Mouse (Mus musculus) MEL (cell line): ENCODE results near the gene Cct3.

Source experiments
- CHD1 ChIP-seq: IDR thresholded peaks from 2 replicates; pipeline ENCODE4 v1.6.1; 2012; ENCODE audit warnings: low read depth, mild to moderate bottlenecking, inconsistent platforms, low read length, improper control_type of control experiment
- CTCF ChIP-seq, 3 experiments: IDR thresholded peaks in 2 of 3; conservative IDR thresholded peaks in 1 of 3; 2 replicates each; pipeline ENCODE4 v1.5.1; 2011 to 2012; ENCODE audit warnings: low read length in 3 of 3, low read depth in 2 of 3, mild to moderate bottlenecking in 2 of 3, improper control_type of control experiment in 1 of 3, inconsistent platforms in 1 of 3, mixed read lengths in 1 of 3, moderate library complexity in 1 of 3; ENCODE audit not compliant: control insufficient read depth in 1 of 3, insufficient read depth in 1 of 3, poor library complexity in 1 of 3, severe bottlenecking in 1 of 3
- EP300 ChIP-seq, 2 experiments: IDR thresholded peaks; 2 replicates each; pipeline ENCODE4 v1.6.1; 2011; ENCODE audit warnings: improper control_type of control experiment in 2 of 2, low read length in 2 of 2, low read depth in 1 of 2, mild to moderate bottlenecking in 1 of 2
- MAZ ChIP-seq: IDR thresholded peaks from 2 replicates; pipeline ENCODE4 v1.6.1; 2012; ENCODE audit warnings: low read depth, mild to moderate bottlenecking, inconsistent platforms, low read length, improper control_type of control experiment
- NELFE ChIP-seq: IDR thresholded peaks from 2 replicates; pipeline ENCODE4 v1.6.1; 2011; ENCODE audit warnings: low read depth, low read length, improper control_type of control experiment
- NRF1 ChIP-seq: IDR thresholded peaks from 2 replicates; pipeline ENCODE4 v1.6.1; 2014; ENCODE audit warnings: low read depth, mild to moderate bottlenecking, inconsistent platforms, low read length, improper control_type of control experiment, moderate library complexity; ENCODE audit not compliant: poor library complexity, insufficient read depth, severe bottlenecking
- POLR2A ChIP-seq, 2 experiments: IDR thresholded peaks; 2 replicates each; pipeline ENCODE4 v1.6.1; 2011 to 2012; ENCODE audit warnings: low read length in 2 of 2, mild to moderate bottlenecking in 2 of 2, control low read depth in 1 of 2, improper control_type of control experiment in 1 of 2, low read depth in 1 of 2, moderate library complexity in 1 of 2; ENCODE audit not compliant: control insufficient read depth in 1 of 2, insufficient read depth in 1 of 2, poor library complexity in 1 of 2
- POLR2AphosphoS5 ChIP-seq: IDR thresholded peaks from 2 replicates; pipeline ENCODE4 v1.6.1; 2012; ENCODE audit warnings: low read depth, borderline replicate concordance, mild to moderate bottlenecking, inconsistent platforms, low read length, moderate library complexity, mixed read lengths
- RCOR1 ChIP-seq: IDR thresholded peaks from 2 replicates; pipeline ENCODE4 v1.6.1; 2012; ENCODE audit warnings: low read depth, mild to moderate bottlenecking, inconsistent platforms, low read length, improper control_type of control experiment

- TF ChIP-seq RCOR1 (no peak), EP300 (IDR thresholded peaks at IDR 0.05; ENCODE audit: low read depth in 1 of 2, low read length in 2 of 2) (no peak), CTCF (IDR thresholded peaks at IDR 0.05 in 2 of 3, conservative IDR thresholded peaks at IDR 0.05 in 1 of 3; ENCODE audit: control insufficient read depth in 1 of 3, insufficient read depth in 1 of 3, low read depth in 2 of 3, low read length in 3 of 3, poor library complexity in 1 of 3, severe bottlenecking in 1 of 3) (no peak), MAZ (no peak), POLR2AphosphoS5 (no peak), POLR2A (IDR thresholded peaks at IDR 0.05; ENCODE audit: control insufficient read depth in 1 of 2, insufficient read depth in 1 of 2, low read depth in 1 of 2, low read length in 2 of 2, poor library complexity in 1 of 2) (no peak), CHD1 (no peak), NELFE (no peak), NRF1 (no peak)
Measured at GRCm38 (mm10) chr3:88328956-88329355, 32.0 kb downstream of the Cct3 start.
